Mouse (Mus musculus): ENCODE data around the gene Islr. TPM values are rescaled to one million over a fixed set of nuclear protein-coding genes. Genes with fewer than 3 reads are reported as not detected.

The Islr gene
- polyA plus RNA-seq, 1 experiment from 2014 or later = 26.2 TPM

- peak overlapping the region; percentile 76 for H3K27ac ChIP-seq (ENCODE audit: low read length)
- H3K4me1 ChIP-seq (ENCODE audit: control insufficient read depth, insufficient read depth, low read length) = peaks cover 40% of the 10 kb centered on the region
- H3K9me3 ChIP-seq (replicated peaks; ENCODE audit: control insufficient read depth, low read length, poor library complexity, severe bottlenecking) = no peaks in the 10 kb centered on the region
- H3K27me3 ChIP-seq (ENCODE audit: control insufficient read depth, insufficient read depth, low read depth, low read length) = peaks cover 45% of the 10 kb centered on the region
- ATAC-seq = no peak
- H3K36me3 ChIP-seq (ENCODE audit: control insufficient read depth, insufficient read depth, low read length) = no peaks in the 10 kb centered on the region
- peak overlapping the region; percentile 45 for H3K4me3 ChIP-seq (ENCODE audit: low read depth, low read length)
- peak overlapping the region; percentile 80 for H3K4me2 ChIP-seq (ENCODE audit: low read length)
- WGBS = 7% methylated on average over 11 of the region's 11 CpGs
- peak overlapping the region; percentile 62 for H3K9ac ChIP-seq (ENCODE audit: low read depth, low read length)
Measured at GRCm38 (mm10) chr9:58200270-58201090, 3.6 kb downstream of the Islr start.

- Histone ChIP-seq H3K27ac (ENCODE audit: low read length) (peak overlapping the region; percentile 76), H3K4me1 (ENCODE audit: control insufficient read depth, insufficient read depth, low read length) (peaks cover 40% of the 10 kb centered on the region), H3K9ac (ENCODE audit: low read depth, low read length) (peak overlapping the region; percentile 62), H3K27me3 (ENCODE audit: control insufficient read depth, insufficient read depth, low read depth, low read length) (peaks cover 45% of the 10 kb centered on the region), H3K4me3 (ENCODE audit: low read depth, low read length) (peak overlapping the region; percentile 45), H3K9me3 (replicated peaks; ENCODE audit: control insufficient read depth, low read length, poor library complexity, severe bottlenecking) (no peaks in the 10 kb centered on the region), H3K4me2 (ENCODE audit: low read length) (peak overlapping the region; percentile 80), H3K36me3 (ENCODE audit: control insufficient read depth, insufficient read depth, low read length) (no peaks in the 10 kb centered on the region)
- WGBS = 1% methylated on average over 41 of the region's 41 CpGs
- ATAC-seq = no peak
Measured at GRCm38 (mm10) chr9:58199381-58200269, 4.5 kb downstream of the Islr start.

GRCm38 (mm10) chr9:58198801-58199371 is 5.2 kb downstream of the Islr start:
- Histone ChIP-seq H3K27ac (ENCODE audit: low read length) (peak overlapping the region; percentile 76), H3K4me3 (ENCODE audit: low read depth, low read length) (peak overlapping the region; percentile 45), H3K9ac (ENCODE audit: low read depth, low read length) (peak overlapping the region; percentile 62), H3K36me3 (ENCODE audit: control insufficient read depth, insufficient read depth, low read length) (no peaks in the 10 kb centered on the region), H3K27me3 (ENCODE audit: control insufficient read depth, insufficient read depth, low read depth, low read length) (peaks cover 45% of the 10 kb centered on the region), H3K4me2 (ENCODE audit: low read length) (peak overlapping the region; percentile 80), H3K4me1 (ENCODE audit: control insufficient read depth, insufficient read depth, low read length) (peaks cover 40% of the 10 kb centered on the region), H3K9me3 (replicated peaks; ENCODE audit: control insufficient read depth, low read length, poor library complexity, severe bottlenecking) (no peaks in the 10 kb centered on the region)
- under 1% methylated on average over 38 of the region's 38 CpGs for WGBS
- ATAC-seq = no peak

- Histone ChIP-seq H3K4me1 (ENCODE audit: control insufficient read depth, insufficient read depth, low read length) (peaks cover 40% of the 10 kb centered on the region), H3K36me3 (ENCODE audit: control insufficient read depth, insufficient read depth, low read length) (no peaks in the 10 kb centered on the region), H3K9me3 (replicated peaks; ENCODE audit: control insufficient read depth, low read length, poor library complexity, severe bottlenecking) (no peaks in the 10 kb centered on the region), H3K4me3 (ENCODE audit: low read depth, low read length) (peak overlapping the region; percentile 45), H3K4me2 (ENCODE audit: low read length) (peak overlapping the region; percentile 80), H3K9ac (ENCODE audit: low read depth, low read length) (peak overlapping the region; percentile 62), H3K27me3 (ENCODE audit: control insufficient read depth, insufficient read depth, low read depth, low read length) (peaks cover 39% of the 10 kb centered on the region), H3K27ac (ENCODE audit: low read length) (peak overlapping the region; percentile 76)
- WGBS = under 1% methylated on average over 57 of the region's 58 CpGs
- ATAC-seq = no peak
Measured at GRCm38 (mm10) chr9:58197781-58198701, 6.1 kb downstream of the Islr start.

GRCm38 (mm10) chr9:58196610-58197567 is 7.2 kb downstream of the Islr start:
- Histone ChIP-seq H3K9me3 (replicated peaks; ENCODE audit: control insufficient read depth, low read length, poor library complexity, severe bottlenecking) (no peaks in the 10 kb centered on the region), H3K9ac (ENCODE audit: low read depth, low read length) (peak overlapping the region; percentile 62), H3K4me2 (ENCODE audit: low read length) (peak overlapping the region; percentile 80), H3K4me1 (ENCODE audit: control insufficient read depth, insufficient read depth, low read length) (peaks cover 37% of the 10 kb centered on the region), H3K4me3 (ENCODE audit: low read depth, low read length) (peak overlapping the region; percentile 45), H3K27ac (ENCODE audit: low read length) (peak overlapping the region; percentile 76), H3K36me3 (ENCODE audit: control insufficient read depth, insufficient read depth, low read length) (no peaks in the 10 kb centered on the region), H3K27me3 (ENCODE audit: control insufficient read depth, insufficient read depth, low read depth, low read length) (peaks cover 37% of the 10 kb centered on the region)
- WGBS = 3% methylated on average over 46 of the region's 46 CpGs
- ATAC-seq = no peak

- Histone ChIP-seq H3K36me3 (ENCODE audit: control insufficient read depth, insufficient read depth, low read length) (no peaks in the 10 kb centered on the region), H3K9ac (ENCODE audit: low read depth, low read length) (peak overlapping the region; percentile 62), H3K4me2 (ENCODE audit: low read length) (peak overlapping the region; percentile 80), H3K4me1 (ENCODE audit: control insufficient read depth, insufficient read depth, low read length) (peaks cover 31% of the 10 kb centered on the region), H3K27me3 (ENCODE audit: control insufficient read depth, insufficient read depth, low read depth, low read length) (peaks cover 33% of the 10 kb centered on the region), H3K9me3 (replicated peaks; ENCODE audit: control insufficient read depth, low read length, poor library complexity, severe bottlenecking) (no peaks in the 10 kb centered on the region), H3K27ac (ENCODE audit: low read length) (peak overlapping the region; percentile 76), H3K4me3 (ENCODE audit: low read depth, low read length) (peak overlapping the region; percentile 45)
- 4% methylated on average over 12 of the region's 14 CpGs for WGBS
- no peak for ATAC-seq
Measured at GRCm38 (mm10) chr9:58196141-58196540, 8.0 kb downstream of the Islr start.

- Histone ChIP-seq H3K27me3 (ENCODE audit: control insufficient read depth, insufficient read depth, low read depth, low read length) (peaks cover 29% of the 10 kb centered on the region), H3K36me3 (ENCODE audit: control insufficient read depth, insufficient read depth, low read length) (no peaks in the 10 kb centered on the region), H3K4me2 (ENCODE audit: low read length) (peak overlapping the region; percentile 80), H3K9me3 (replicated peaks; ENCODE audit: control insufficient read depth, low read length, poor library complexity, severe bottlenecking) (no peaks in the 10 kb centered on the region), H3K4me3 (ENCODE audit: low read depth, low read length) (peak overlapping the region; percentile 45), H3K4me1 (ENCODE audit: control insufficient read depth, insufficient read depth, low read length) (peaks cover 31% of the 10 kb centered on the region), H3K9ac (ENCODE audit: low read depth, low read length) (peak overlapping the region; percentile 62), H3K27ac (ENCODE audit: low read length) (peak overlapping the region; percentile 76)
- no peak for ATAC-seq
- 11% methylated on average over 1 of the region's 1 CpGs for WGBS
Measured at GRCm38 (mm10) chr9:58195671-58196070, 8.4 kb downstream of the Islr start.
